Mouse (Mus musculus) limb, embryonic 12.5 days (tissue): ENCODE data around the gene Ptger4. TPM values are rescaled to one million over a fixed set of nuclear protein-coding genes. Genes with fewer than 3 reads are reported as not detected.

Experiments used
- ATAC-seq: fragments of 200-750 bp; cut with Nextera tagmentation; 2 replicates; pipeline ENCODE4 v1.8.0; 2017; ENCODE audit warnings: low read depth, moderate TSS enrichment; ENCODE audit not compliant: insufficient number of reproducible peaks, insufficient read depth, low FRiP score, low TSS enrichment
- H3K27ac ChIP-seq: fragments of 300-500 bp; sonication (generic); 2 replicates; pipeline ENCODE4 v1.5.1; 2016; ENCODE audit warnings: mild to moderate bottlenecking, moderate library complexity
- H3K27me3 ChIP-seq: fragments of 300-500 bp; sonication (generic); 2 replicates; pipeline ENCODE4 v1.6.1; 2016; ENCODE audit warnings: mild to moderate bottlenecking, moderate library complexity
- H3K36me3 ChIP-seq: fragments of 300-500 bp; sonication (generic); 2 replicates; pipeline ENCODE4 v1.6.1; 2016; ENCODE audit warnings: mild to moderate bottlenecking, moderate library complexity
- H3K4me1 ChIP-seq: fragments of 300-500 bp; sonication (generic); replicated peaks from 2 replicates; pipeline ENCODE4 v1.6.1; 2016
- H3K4me2 ChIP-seq: fragments of 300-500 bp; sonication (generic); 2 replicates; pipeline ENCODE4 v1.6.1; 2016; ENCODE audit warnings: mild to moderate bottlenecking, moderate library complexity
- H3K4me3 ChIP-seq: fragments of 300-500 bp; sonication (generic); replicated peaks from 2 replicates; pipeline ENCODE4 v1.5.1; 2016; ENCODE audit warnings: mild to moderate bottlenecking
- H3K9ac ChIP-seq: fragments of 300-500 bp; sonication (generic); replicated peaks from 2 replicates; pipeline ENCODE4 v1.6.1; 2016; ENCODE audit warnings: mild to moderate bottlenecking, moderate library complexity
- H3K9me3 ChIP-seq: fragments of 300-500 bp; sonication (generic); 2 replicates; pipeline ENCODE4 v1.6.1; 2016; ENCODE audit warnings: mild to moderate bottlenecking, moderate library complexity
- WGBS: fragments of 180-500 bp; shearing (Covaris S2); methylation state at CpG from one replicate; pipeline ENCODE4 v1.1.7; 2016; 5-methylcytosine and 5-hydroxymethylcytosine counted together
- polyA plus RNA-seq: library from polyadenylated mRNA; unstranded; fragments of >200 nt; fragmentation: Nextera tagmentation; extraction: Ambion mirVana; gene quantifications from 2 replicates; pipeline ENCODE4 v1.2.1, GENCODE M21; 2016

Ptger4 gene
- polyA plus RNA-seq, 1 experiment from 2014 or later, result 2.3 TPM

DNA sequence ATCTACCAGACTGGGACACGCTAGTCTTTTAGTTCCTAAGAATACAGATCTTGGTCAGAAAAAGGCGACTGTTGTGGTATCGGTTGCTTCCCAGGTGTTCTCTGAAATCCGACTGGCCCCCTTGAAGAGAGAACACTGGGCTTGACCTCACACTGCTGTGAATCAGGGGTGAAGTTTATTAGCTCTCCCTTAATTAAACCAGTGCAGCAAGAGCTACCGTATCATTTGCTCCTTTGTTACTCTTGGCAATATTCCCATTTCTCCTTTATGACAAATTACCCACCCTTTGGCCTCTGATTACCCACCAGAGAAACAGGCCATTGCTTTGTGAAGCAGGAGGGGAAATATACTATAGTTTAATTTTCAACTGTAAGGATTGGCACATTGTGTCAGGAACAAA lies 16.2 kb upstream of the Ptger4 start:
- no peaks in the 10 kb centered on the region for H3K27me3 ChIP-seq
- H3K9ac ChIP-seq, result no peak overlapping the region
- no peak overlapping the region for H3K4me3 ChIP-seq
- ATAC-seq, result peak; percentile 66; the same call in 1 of the 2 replicates
- no peak overlapping the region for H3K4me2 ChIP-seq
- 0 out of 2 replicates have a peak, but pooled peaks cover 14% of the 10 kb centered on the region for H3K4me1 ChIP-seq
- H3K36me3 ChIP-seq, result no peaks in the 10 kb centered on the region
- 24% methylated on average over 5 of the region's 5 CpGs for WGBS
- no peak overlapping the region for H3K27ac ChIP-seq
- no peaks in the 10 kb centered on the region for H3K9me3 ChIP-seq

DNA sequence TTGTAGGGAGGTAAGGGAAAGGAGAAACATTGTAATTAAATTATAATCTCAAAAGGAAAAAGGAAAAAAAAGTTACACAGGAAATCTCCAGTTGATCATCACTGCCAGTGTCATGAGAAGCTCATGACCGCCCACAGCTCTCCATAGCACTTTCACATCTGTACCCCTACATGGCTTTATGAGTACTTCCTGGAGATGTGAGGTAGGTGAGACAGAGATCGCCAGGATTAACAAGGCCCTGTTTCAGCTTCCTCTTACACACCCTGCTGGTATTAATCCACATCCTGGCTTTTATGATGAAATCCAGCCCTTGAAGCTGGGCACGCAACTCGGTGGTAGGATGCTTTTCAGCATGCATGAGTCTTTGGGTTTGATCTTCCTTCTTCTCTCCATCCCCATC lies 6.2 kb upstream of the Ptger4 start:
- H3K27ac ChIP-seq, result no peak overlapping the region
- H3K4me1 ChIP-seq, result no peaks in the 10 kb centered on the region
- H3K27me3 ChIP-seq, result no peaks in the 10 kb centered on the region
- no peak overlapping the region for H3K4me2 ChIP-seq
- 62% methylated on average over 4 of the region's 4 CpGs for WGBS
- no peak overlapping the region for H3K4me3 ChIP-seq
- H3K9me3 ChIP-seq, result no peaks in the 10 kb centered on the region
- H3K9ac ChIP-seq, result no peak overlapping the region
- H3K36me3 ChIP-seq, result no peaks in the 10 kb centered on the region
- ATAC-seq, result no peak

DNA sequence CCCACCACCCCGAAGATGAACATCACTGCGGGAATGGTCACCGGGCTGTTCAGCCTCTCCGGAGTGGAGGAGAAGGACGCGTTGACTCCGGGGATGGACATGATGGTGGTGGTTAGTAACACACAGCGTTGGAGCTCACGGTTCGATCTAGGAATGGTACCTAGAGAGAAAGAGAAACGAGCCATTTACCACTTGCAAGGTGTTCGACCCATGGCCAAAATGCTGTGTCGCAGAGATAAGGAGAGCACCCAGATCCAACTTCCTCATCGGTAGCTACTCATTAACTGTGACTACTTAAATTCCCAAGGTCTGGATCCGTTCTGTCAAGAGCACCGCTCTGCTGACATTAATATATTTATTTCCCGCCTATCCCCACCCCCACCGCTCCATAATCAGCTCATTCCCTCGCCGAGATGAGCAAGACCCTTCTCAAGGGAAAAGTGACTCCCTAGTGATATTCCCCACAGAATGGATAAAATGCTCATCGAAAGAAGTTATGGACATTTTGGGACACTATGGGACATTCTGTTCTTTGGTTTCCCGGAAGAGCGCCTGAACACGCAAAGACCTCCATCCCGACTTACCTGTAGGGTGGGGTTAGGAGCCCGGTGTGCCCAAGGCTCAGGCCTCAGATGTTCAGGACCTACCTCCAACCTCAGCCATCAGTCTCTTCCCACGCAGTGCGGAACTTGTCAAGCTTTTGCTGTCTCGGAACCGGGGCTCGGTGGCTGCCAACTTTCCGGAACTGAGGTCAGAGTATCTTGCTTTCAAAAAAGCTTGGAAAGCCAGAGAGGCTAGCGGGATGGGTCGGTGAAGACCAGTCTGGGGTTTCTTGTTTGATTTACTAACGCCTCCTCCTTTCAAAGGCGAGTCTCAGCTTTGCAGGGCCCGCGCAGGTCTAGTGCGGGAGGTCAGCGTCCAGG lies 690 bp downstream of the Ptger4 start:
- WGBS, result 7% methylated on average over 40 of the region's 40 CpGs
- Histone ChIP-seq H3K4me2 (peak overlapping the region; percentile 98), H3K9me3 (no peaks in the 10 kb centered on the region), H3K4me3 (peak overlapping the region; percentile 54), H3K36me3 (no peaks in the 10 kb centered on the region), H3K4me1 (peaks cover 27% of the 10 kb centered on the region), H3K27ac (no peak overlapping the region), H3K27me3 (peaks cover 41% of the 10 kb centered on the region), H3K9ac (0 out of 2 replicates have a peak overlapping the region, but pooled peaks have one; percentile 44)
- no peak for ATAC-seq

DNA sequence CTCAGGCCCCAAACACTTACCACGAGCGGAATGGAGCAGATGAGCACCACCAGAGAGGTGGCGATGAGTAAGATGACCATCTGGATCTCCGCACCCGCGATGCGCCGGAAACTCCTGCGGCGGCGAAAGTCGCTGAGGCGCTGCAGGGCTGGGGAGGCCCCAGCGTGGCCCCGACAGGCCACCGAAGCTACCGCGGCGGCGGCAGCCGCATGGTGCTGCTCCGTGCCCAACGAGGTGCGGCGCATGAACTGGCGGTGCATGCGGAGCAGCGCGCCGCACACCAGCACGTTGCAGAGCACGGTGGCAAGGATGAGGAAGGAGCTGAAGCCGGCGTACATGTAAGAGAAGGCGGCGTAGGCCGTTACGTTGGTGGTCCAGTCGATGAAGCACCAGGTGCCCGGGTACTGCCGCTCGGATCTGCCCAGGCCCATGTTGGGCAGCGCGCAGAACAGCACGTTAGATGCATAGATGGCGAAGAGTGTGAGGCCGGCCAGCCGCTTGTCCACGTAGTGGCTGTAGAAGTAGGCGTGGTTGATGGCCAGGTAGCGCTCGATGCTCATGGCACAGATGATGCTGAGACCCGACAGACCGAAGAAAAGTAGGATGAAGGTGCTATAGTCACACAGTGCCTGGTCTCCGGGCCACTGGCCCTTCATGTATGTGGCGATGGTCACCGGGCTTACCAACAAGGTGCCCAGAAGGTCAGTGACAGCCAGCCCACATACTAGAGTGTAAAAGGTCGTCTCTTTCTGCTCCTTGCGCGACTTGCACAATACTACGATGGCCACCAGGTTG lies 1.5 kb downstream of the Ptger4 start:
- Histone ChIP-seq H3K36me3 (no peaks in the 10 kb centered on the region), H3K4me2 (peak overlapping the region; percentile 98), H3K4me3 (peak overlapping the region; percentile 54), H3K9ac (peak overlapping the region; percentile 59), H3K9me3 (no peaks in the 10 kb centered on the region), H3K4me1 (peaks cover 27% of the 10 kb centered on the region), H3K27me3 (peaks cover 41% of the 10 kb centered on the region), H3K27ac (no peak overlapping the region)
- peak; percentile 28; the same call in 1 of the 2 replicates for ATAC-seq
- 2% methylated on average over 61 of the region's 61 CpGs for WGBS

DNA sequence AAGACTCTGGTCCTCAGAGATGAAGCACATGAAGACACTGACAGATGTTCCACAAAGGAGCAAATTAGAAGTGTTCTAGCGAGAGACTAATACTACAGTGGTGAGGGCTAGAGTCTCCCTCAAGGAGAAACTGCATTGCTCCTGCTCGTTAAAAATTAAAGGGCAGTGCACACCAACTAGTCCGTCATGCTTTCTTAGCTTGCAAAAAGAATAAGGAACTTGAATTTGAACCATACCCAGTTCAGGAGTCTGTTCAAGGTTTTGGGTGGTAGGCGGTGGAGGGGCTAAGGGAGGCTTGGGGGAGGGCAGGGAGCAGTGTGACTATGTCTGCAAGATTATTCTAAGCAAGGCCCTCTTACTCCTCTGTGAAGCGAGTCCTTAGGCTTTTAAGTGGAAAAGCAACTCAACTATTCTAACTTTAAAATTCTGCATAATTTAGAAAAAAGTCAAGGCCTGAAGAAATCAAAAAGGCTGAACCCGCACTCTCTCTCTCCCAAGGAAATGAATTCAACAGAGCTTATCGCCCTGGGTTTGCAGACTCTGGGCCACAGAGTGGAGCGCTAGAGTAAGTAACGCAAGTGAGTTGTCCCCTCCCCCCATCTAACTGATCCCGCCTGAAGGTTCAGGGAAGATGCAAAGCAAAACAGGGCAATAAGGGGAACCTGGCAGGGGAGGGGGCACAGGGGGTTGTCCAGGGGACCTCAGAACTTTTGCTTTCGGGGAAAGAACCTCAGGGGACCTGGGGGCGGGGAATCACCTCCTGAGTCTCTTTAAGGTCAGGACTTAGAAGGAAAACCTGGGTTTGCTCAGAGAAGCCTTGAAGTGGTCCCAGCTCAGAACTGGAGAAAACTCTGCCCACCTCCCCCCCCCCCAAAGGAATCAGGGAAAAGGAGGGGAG lies 2.4 kb downstream of the Ptger4 start:
- Histone ChIP-seq H3K27ac (no peak overlapping the region), H3K9ac (peak overlapping the region; percentile 59; the same call in 1 of the 2 replicates), H3K4me1 (peaks cover 27% of the 10 kb centered on the region), H3K9me3 (no peaks in the 10 kb centered on the region), H3K4me2 (peak overlapping the region; percentile 98), H3K27me3 (peaks cover 41% of the 10 kb centered on the region), H3K4me3 (peak overlapping the region; percentile 54), H3K36me3 (no peaks in the 10 kb centered on the region)
- WGBS, result 13% methylated on average over 12 of the region's 12 CpGs
- ATAC-seq, result 0 out of 2 replicates have a peak, but pooled peaks have one; percentile 14

DNA sequence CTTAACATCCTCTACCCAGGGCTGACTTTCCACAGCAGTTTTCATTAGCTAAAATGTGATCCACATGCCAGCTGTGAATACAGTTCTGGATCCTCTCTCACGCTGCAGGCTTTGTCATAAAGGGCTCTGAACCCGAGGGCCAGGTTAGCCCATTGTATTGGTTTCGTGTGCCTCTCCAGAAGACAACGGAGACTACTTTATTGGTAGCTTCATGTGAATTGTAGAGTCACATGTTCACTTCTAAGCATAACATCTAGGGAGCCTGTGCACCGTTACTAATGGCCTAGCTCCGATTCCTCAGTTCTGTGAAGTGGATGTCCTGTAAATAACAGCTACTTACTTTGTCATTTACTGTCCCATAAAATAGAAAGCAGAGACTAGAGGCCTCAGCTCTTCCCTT lies 3.6 kb downstream of the Ptger4 start:
- Histone ChIP-seq H3K4me1 (peaks cover 27% of the 10 kb centered on the region), H3K9me3 (no peaks in the 10 kb centered on the region), H3K27ac (no peak overlapping the region), H3K4me3 (no peak overlapping the region), H3K9ac (no peak overlapping the region), H3K4me2 (0 out of 2 replicates have a peak overlapping the region, but pooled peaks have one; percentile 3), H3K27me3 (peaks cover 41% of the 10 kb centered on the region), H3K36me3 (no peaks in the 10 kb centered on the region)
- WGBS, result 57% methylated on average over 6 of the region's 6 CpGs
- ATAC-seq, result no peak

DNA sequence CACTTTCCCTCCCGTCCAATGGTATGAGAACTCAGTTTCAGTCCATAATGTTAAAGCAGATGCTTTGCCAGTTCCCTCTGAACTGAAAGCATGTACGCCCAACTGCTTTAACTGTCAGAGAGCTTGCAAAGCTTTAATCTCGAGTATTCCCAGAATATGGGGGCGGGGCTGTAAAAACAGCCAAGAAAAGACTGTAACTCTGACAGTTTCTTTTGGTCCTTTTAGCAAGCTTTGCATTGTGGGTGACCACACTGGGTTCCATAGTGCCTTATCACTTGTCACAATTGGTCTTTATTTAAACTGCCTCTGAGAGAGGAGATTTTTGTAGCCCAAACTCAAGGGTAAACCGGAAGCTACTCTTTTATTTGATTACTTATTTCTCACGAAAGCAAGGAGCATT lies 4.1 kb downstream of the Ptger4 start:
- WGBS, result 71% methylated on average over 6 of the region's 6 CpGs
- Histone ChIP-seq H3K4me1 (peaks cover 27% of the 10 kb centered on the region), H3K4me3 (no peak overlapping the region), H3K4me2 (0 out of 2 replicates have a peak overlapping the region, but pooled peaks have one; percentile 3), H3K9ac (no peak overlapping the region), H3K36me3 (no peaks in the 10 kb centered on the region), H3K27ac (no peak overlapping the region), H3K27me3 (peaks cover 41% of the 10 kb centered on the region), H3K9me3 (no peaks in the 10 kb centered on the region)
- no peak for ATAC-seq

DNA sequence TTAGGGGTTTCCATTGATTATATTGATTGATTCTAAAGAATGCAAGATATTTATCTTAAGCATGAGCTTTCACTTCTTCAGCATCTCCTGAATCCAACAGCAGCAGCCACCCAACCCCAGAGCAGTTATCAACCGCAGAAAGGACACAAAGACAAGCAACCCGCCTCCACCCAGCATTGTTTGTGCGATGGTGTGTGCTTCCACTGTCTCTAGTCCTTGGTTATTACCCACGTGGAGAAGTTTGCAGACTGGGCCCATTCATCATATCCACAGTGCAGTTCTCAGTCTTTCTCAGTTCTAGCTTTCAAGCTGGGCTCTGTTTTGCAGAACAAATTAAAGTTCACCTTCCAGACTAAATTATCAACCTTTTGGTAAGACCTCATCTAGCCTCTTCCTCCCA lies 4.6 kb downstream of the Ptger4 start:
- Histone ChIP-seq H3K9ac (no peak overlapping the region), H3K4me2 (no peak overlapping the region), H3K36me3 (no peaks in the 10 kb centered on the region), H3K9me3 (no peaks in the 10 kb centered on the region), H3K27me3 (peaks cover 35% of the 10 kb centered on the region), H3K4me1 (peaks cover 27% of the 10 kb centered on the region), H3K4me3 (no peak overlapping the region), H3K27ac (no peak overlapping the region)
- WGBS, result 90% methylated on average over 4 of the region's 4 CpGs
- ATAC-seq, result no peak

DNA sequence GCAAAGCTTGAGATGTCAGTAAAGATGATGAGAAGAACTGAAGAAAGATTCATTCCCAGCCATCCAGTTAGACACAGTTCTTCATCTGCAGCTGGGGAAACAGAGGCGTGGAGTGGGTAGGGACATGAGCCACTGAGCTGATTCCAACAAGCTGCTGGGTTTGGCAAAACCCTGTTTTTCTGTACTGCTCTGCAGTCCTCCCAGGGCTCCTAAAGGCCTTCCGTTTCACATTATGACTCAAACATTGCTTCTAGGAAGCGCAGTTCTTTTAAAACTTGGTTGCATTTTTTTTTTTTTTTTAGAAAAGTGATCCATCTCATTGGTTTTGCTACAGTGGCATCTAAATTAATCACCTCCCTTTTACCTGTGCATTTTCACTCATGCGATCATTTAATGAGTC lies 5.4 kb downstream of the Ptger4 start:
- Histone ChIP-seq H3K27me3 (peaks cover 30% of the 10 kb centered on the region), H3K4me2 (no peak overlapping the region), H3K9me3 (no peaks in the 10 kb centered on the region), H3K4me1 (peaks cover 24% of the 10 kb centered on the region), H3K36me3 (no peaks in the 10 kb centered on the region), H3K4me3 (no peak overlapping the region), H3K27ac (no peak overlapping the region), H3K9ac (no peak overlapping the region)
- 74% methylated on average over 4 of the region's 4 CpGs for WGBS
- no peak for ATAC-seq

DNA sequence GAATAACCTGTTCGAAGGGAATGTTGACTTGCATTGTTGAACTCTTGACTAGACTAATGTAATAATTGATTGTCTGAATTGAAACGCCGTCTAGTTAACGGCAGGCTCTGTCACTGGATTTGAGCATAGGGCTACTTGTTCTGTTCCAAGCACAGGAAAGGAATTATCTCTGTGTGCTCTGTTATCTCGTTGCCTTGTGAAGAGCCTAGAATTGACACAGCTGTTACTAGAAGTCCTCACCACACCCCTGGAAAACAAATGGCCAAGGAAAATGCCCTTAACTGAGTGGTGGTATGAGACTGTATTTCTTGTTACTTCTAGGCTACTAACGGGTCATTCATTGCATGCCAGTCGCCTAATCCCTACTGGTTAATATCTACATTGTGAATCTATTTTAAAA lies 5.9 kb downstream of the Ptger4 start:
- WGBS, result 78% methylated on average over 7 of the region's 7 CpGs
- peaks cover 19% of the 10 kb centered on the region for H3K4me1 ChIP-seq
- no peak overlapping the region for H3K4me3 ChIP-seq
- no peaks in the 10 kb centered on the region for H3K9me3 ChIP-seq
- peaks cover 25% of the 10 kb centered on the region for H3K27me3 ChIP-seq
- H3K9ac ChIP-seq, result no peak overlapping the region
- no peak overlapping the region for H3K4me2 ChIP-seq
- H3K27ac ChIP-seq, result no peak overlapping the region
- ATAC-seq, result no peak
- H3K36me3 ChIP-seq, result no peaks in the 10 kb centered on the region
